Mouse (Mus musculus) MEL (cell line): ENCODE results near the gene Olfr362. TPM values are rescaled to one million over a fixed set of nuclear protein-coding genes. Genes with fewer than 3 reads are reported as not detected.

ENCODE experiments used
- DNase-seq: peaks from one replicate; pipeline ENCODE4 v3.0.0; 2011; ENCODE audit warnings: low read depth, low spot score
- H3K27ac ChIP-seq: 2 replicates; pipeline ENCODE4 v1.5.1; 2012; ENCODE audit warnings: low read depth, mild to moderate bottlenecking, control low read depth, low read length, moderate library complexity; ENCODE audit not compliant: control insufficient read depth
- H3K27me3 ChIP-seq, 2 experiments: fragments of 150-350 bp in 1 of 2; sonication (generic) in 1 of 2; 2 replicates each; pipeline ENCODE4 v1.6.1; 2012; ENCODE audit warnings: low read length in 2 of 2, mild to moderate bottlenecking in 2 of 2, improper control_type of control experiment in 1 of 2, moderate library complexity in 1 of 2; ENCODE audit not compliant: insufficient read depth in 2 of 2, control insufficient read depth in 1 of 2
- H3K36me3 ChIP-seq, 2 experiments: 2 replicates each; pipeline ENCODE4 v1.6.1; 2012 to 2014; ENCODE audit warnings: low read length in 2 of 2, improper control_type of control experiment in 1 of 2, inconsistent platforms in 1 of 2, mild to moderate bottlenecking in 1 of 2; ENCODE audit not compliant: insufficient read depth in 2 of 2, control insufficient read depth in 1 of 2
- H3K4me1 ChIP-seq, 2 experiments: fragments of 150-350 bp in 1 of 2; sonication (generic) in 1 of 2; 2 replicates each; pipeline ENCODE4 v1.6.1; 2012; ENCODE audit warnings: low read length in 2 of 2, improper control_type of control experiment in 1 of 2, mild to moderate bottlenecking in 1 of 2; ENCODE audit not compliant: insufficient read depth in 2 of 2, control insufficient read depth in 1 of 2
- H3K4me3 ChIP-seq, 2 experiments: fragments of 150-350 bp in 1 of 2; sonication (generic) in 1 of 2; 2 replicates each; pipeline ENCODE4 v1.5.1; 2012; ENCODE audit warnings: low read depth in 2 of 2, low read length in 2 of 2, mild to moderate bottlenecking in 2 of 2, moderate library complexity in 2 of 2, control low read depth in 1 of 2, improper control_type of control experiment in 1 of 2; ENCODE audit not compliant: control insufficient read depth in 1 of 2, insufficient read depth in 1 of 2
- H3K79me2 ChIP-seq: 2 replicates; pipeline ENCODE4 v1.6.1; 2012; ENCODE audit warnings: mild to moderate bottlenecking, low read length, moderate library complexity; ENCODE audit not compliant: control insufficient read depth, poor library complexity, insufficient read depth
- H3K9ac ChIP-seq: 2 replicates; pipeline ENCODE4 v1.6.1; 2012; ENCODE audit warnings: low read depth, mild to moderate bottlenecking, control low read depth, low read length, moderate library complexity; ENCODE audit not compliant: control insufficient read depth, poor library complexity, severe bottlenecking
- H3K9me3 ChIP-seq: fragments of 150-350 bp; sonication (generic); replicated peaks from 2 replicates; pipeline ENCODE4 v1.6.1; 2012; ENCODE audit warnings: mild to moderate bottlenecking, low read length, improper control_type of control experiment, moderate library complexity; ENCODE audit not compliant: insufficient read depth
- BHLHE40 ChIP-seq: IDR thresholded peaks from 2 replicates; pipeline ENCODE4 v1.6.1; 2012; ENCODE audit warnings: low read depth, mild to moderate bottlenecking, inconsistent platforms, low read length, improper control_type of control experiment, borderline replicate concordance
- GATA1 ChIP-seq: IDR thresholded peaks from 2 replicates; pipeline ENCODE4 v1.6.1; 2011; ENCODE audit warnings: low read depth, low read length, improper control_type of control experiment
- NRF1 ChIP-seq: IDR thresholded peaks from 2 replicates; pipeline ENCODE4 v1.6.1; 2014; ENCODE audit warnings: low read depth, mild to moderate bottlenecking, inconsistent platforms, low read length, improper control_type of control experiment, moderate library complexity; ENCODE audit not compliant: poor library complexity, insufficient read depth, severe bottlenecking
- SIN3A ChIP-seq: IDR thresholded peaks from 2 replicates; pipeline ENCODE4 v1.6.1; 2012; ENCODE audit warnings: low read length, improper control_type of control experiment, inconsistent platforms
- USF2 ChIP-seq, 2 experiments: IDR thresholded peaks; 2 replicates each; pipeline ENCODE4 v1.6.1; 2011 to 2012; ENCODE audit warnings: improper control_type of control experiment in 2 of 2, low read length in 2 of 2, borderline replicate concordance in 1 of 2, inconsistent platforms in 1 of 2, low read depth in 1 of 2, mild to moderate bottlenecking in 1 of 2; ENCODE audit not compliant: insufficient read depth in 1 of 2
- polyA plus RNA-seq, 2 experiments: library from polyadenylated mRNA; stranded (reverse) in 1 of 2; unstranded in 1 of 2; fragments of >175 nt in 1 of 2; fragments of >200 nt in 1 of 2; gene quantifications; 2 replicates each; pipeline versions ENCODE4 v1.2.1 to v1.2.4; 2012; ENCODE audit warnings: low replicate concordance in 2 of 2, low read depth in 1 of 2; ENCODE audit not compliant: insufficient read length in 2 of 2, insufficient read depth in 1 of 2, missing spikeins in 1 of 2
- total RNA-seq: library from RNA; depleted of rRNA; stranded (reverse); fragments of 300-350 nt; gene quantifications from 2 replicates; pipeline ENCODE4 v1.2.3, GENCODE M21; 2012; rRNA removed

The Olfr362 gene
- total and polyA plus RNA-seq, 3 experiments = not detected

DNA sequence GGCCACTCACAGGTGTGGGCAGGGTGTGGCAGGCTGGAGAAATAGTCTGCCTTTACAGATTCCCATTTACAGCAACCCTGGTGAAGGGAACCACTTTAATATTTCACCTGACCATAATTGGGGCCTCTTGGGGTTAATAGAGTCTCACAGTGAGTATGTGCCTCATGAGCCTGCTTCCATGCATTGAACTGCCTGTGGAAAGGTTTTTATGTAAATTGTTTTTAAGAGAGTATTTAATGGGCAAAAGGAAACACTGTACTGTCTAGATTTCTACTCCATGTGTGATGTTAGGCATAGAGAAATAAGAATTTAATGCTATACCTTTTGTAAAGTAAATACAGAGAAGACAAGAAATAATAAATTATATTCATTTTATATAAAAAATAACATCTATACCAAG, 52.3 kb downstream of the Olfr362 start, which contains the start of gene Olfr360:
Gene Olfr360, plus strand, starts transcription at position 301 of the 400 bp plus-strand sequence.
- Histone ChIP-seq H3K4me1 (no peaks in the 10 kb centered on the region), H3K79me2 (no peaks in the 10 kb centered on the region), H3K4me3 (no peak within 1 kb of the TSS), H3K9ac (no peak within 1 kb of the TSS), H3K27me3 (no peaks in the 10 kb centered on the region), H3K27ac (no peak within 1 kb of the TSS), H3K36me3 (no peaks in the 10 kb centered on the region), H3K9me3 (no peaks in the 10 kb centered on the region)
- DNase-seq = no peak
- TF ChIP-seq BHLHE40 (no peak), SIN3A (no peak), GATA1 (no peak), USF2 (IDR thresholded peaks at IDR 0.05; ENCODE audit: borderline replicate concordance in 1 of 2, insufficient read depth in 1 of 2, low read depth in 1 of 2, low read length in 2 of 2) (no peak), NRF1 (no peak)

Other genes with a start within 250 kb of the Olfr362 start
- not detected in 2 replicates for gene Olfr352, start 249.4 kb downstream of the Olfr362 start, total RNA-seq
- gene Olfr352, start 249.4 kb downstream of the Olfr362 start, polyA plus RNA-seq = not detected
- gene Olfr353, start 225.0 kb downstream of the Olfr362 start, total RNA-seq = not detected in 2 replicates
- gene Olfr353, start 225.0 kb downstream of the Olfr362 start, polyA plus RNA-seq = not detected
- gene Olfr354, start 212.2 kb downstream of the Olfr362 start, total RNA-seq = not detected in 2 replicates
- gene Olfr354, start 212.2 kb downstream of the Olfr362 start, polyA plus RNA-seq = not detected
- not detected in 2 replicates for gene Olfr355, start 189.0 kb downstream of the Olfr362 start, total RNA-seq
- not detected for gene Olfr355, start 189.0 kb downstream of the Olfr362 start, polyA plus RNA-seq
- gene Olfr356, start 180.8 kb downstream of the Olfr362 start, total RNA-seq = not detected in 2 replicates
- not detected for gene Olfr356, start 180.8 kb downstream of the Olfr362 start, polyA plus RNA-seq
- not detected in 2 replicates for gene Olfr357, start 124.1 kb downstream of the Olfr362 start, total RNA-seq
- gene Olfr357, start 124.1 kb downstream of the Olfr362 start, polyA plus RNA-seq = not detected
- not detected in 2 replicates for gene Olfr358, start 108.6 kb downstream of the Olfr362 start, total RNA-seq
- gene Olfr358, start 108.6 kb downstream of the Olfr362 start, polyA plus RNA-seq = not detected
- not detected in 2 replicates for gene Olfr360, start 52.2 kb downstream of the Olfr362 start, total RNA-seq
- gene Olfr360, start 52.2 kb downstream of the Olfr362 start, polyA plus RNA-seq = not detected
- gene Olfr361, start 28.6 kb downstream of the Olfr362 start, total RNA-seq = not detected in 2 replicates
- gene Olfr361, start 28.6 kb downstream of the Olfr362 start, polyA plus RNA-seq = not detected
- not detected in 2 replicates for gene Olfr364-ps1, start 21.4 kb upstream of the Olfr362 start, total RNA-seq
- not detected for gene Olfr364-ps1, start 21.4 kb upstream of the Olfr362 start, polyA plus RNA-seq
- not detected in 2 replicates for gene Olfr365, start 70.3 kb upstream of the Olfr362 start, total RNA-seq
- not detected for gene Olfr365, start 70.3 kb upstream of the Olfr362 start, polyA plus RNA-seq
- not detected in 2 replicates for gene Olfr366, start 93.7 kb upstream of the Olfr362 start, total RNA-seq
- under 1 TPM in 1 of 2 experiments, not detected in 1; 0.01 TPM for gene Olfr366, start 93.7 kb upstream of the Olfr362 start, polyA plus RNA-seq
- gene Olfr368, start 208.6 kb upstream of the Olfr362 start, total RNA-seq = not detected in 2 replicates
- not detected for gene Olfr368, start 208.6 kb upstream of the Olfr362 start, polyA plus RNA-seq
- 25.7 and 30.4 TPM in 2 replicates for gene Pdcl, start 241.4 kb upstream of the Olfr362 start, total RNA-seq
- gene Pdcl, start 241.4 kb upstream of the Olfr362 start, polyA plus RNA-seq = 10 to 100 TPM in 1 of 2 experiments, not detected in 1; 45.8 TPM